In the genomic region with DNA sequence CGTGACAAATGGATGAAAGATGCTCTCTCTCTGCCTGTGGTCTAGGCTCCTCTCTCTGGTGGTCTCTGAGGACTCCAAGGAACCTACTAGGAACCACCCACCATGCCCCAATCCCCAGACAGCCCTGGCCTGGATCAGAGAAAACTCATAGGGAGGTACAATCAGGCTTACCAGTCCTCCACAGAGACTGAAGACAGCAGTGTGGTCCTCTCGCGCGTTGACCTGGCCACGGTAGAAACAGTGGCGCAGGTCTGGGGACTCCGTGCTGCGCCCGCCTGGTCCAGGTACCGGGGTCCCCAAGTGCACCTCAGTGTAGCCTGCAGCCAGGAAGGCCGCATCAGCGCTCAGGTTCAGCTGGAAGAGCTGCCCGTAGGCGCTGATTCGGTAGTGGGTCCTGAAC, we compare ENCODE assay signal across 8 mouse cellular contexts.
DNase-seq lines count a peak whose midpoint lies in the region; ATAC-seq and TF ChIP-seq lines count a peak whose summit lies in the region.

No protein-coding gene starts in this region.

- H3K4me3 ChIP-seq in kidney, postnatal 0 days (replicated peaks; ENCODE audit: low read depth, low read length), result peak overlapping the region; percentile 60
- peak overlapping the region; percentile 66 for H3K4me3 ChIP-seq in embryonic fibroblast, embryonic 13.5 days (ENCODE audit: insufficient read depth, low read length)
- peak overlapping the region; percentile 68 for H3K4me3 ChIP-seq in intestine, embryonic 14.5 days (ENCODE audit: low read depth, low read length)
- peak overlapping the region; percentile 78 for H3K4me3 ChIP-seq in neural tube, embryonic 13.5 days

- ATAC-seq in kidney, postnatal 0 days (replicated peaks; ENCODE audit: low FRiP score, low read depth), result no peak; the same call in 1 of the 2 replicates
- no peak for ATAC-seq in intestine, embryonic 14.5 days (replicated peaks; ENCODE audit: low FRiP score, low TSS enrichment, low read depth)
- peak; percentile 17; the same call in 1 of the 2 replicates for ATAC-seq in neural tube, embryonic 13.5 days (ENCODE audit: low read depth)

- H3K4me1 ChIP-seq in kidney, postnatal 0 days (replicated peaks; ENCODE audit: insufficient read depth, low read length), result 0 out of 2 replicates have a peak, but pooled peaks cover 4% of the 10 kb centered on the region
- H3K4me1 ChIP-seq in embryonic fibroblast, embryonic 13.5 days (ENCODE audit: control insufficient read depth, insufficient read depth, low read length), result no peaks in the 10 kb centered on the region
- no peaks in the 10 kb centered on the region for H3K4me1 ChIP-seq in intestine, embryonic 14.5 days (replicated peaks; ENCODE audit: control insufficient read depth, insufficient read depth, low read length)
- H3K4me1 ChIP-seq in neural tube, embryonic 13.5 days (replicated peaks), result peaks cover 19% of the 10 kb centered on the region

- H3K27me3 ChIP-seq in kidney, postnatal 0 days (ENCODE audit: insufficient read depth, low read length), result no peaks in the 10 kb centered on the region
- H3K27me3 ChIP-seq in intestine, embryonic 14.5 days (replicated peaks; ENCODE audit: control insufficient read depth, insufficient read depth, low read length), result peaks cover 10% of the 10 kb centered on the region; the same call in 1 of the 2 replicates
- peaks cover 16% of the 10 kb centered on the region; the same call in 1 of the 2 replicates for H3K27me3 ChIP-seq in neural tube, embryonic 13.5 days

- no peaks in the 10 kb centered on the region for H3K9me3 ChIP-seq in kidney, postnatal 0 days (replicated peaks; ENCODE audit: low read length)
- no peaks in the 10 kb centered on the region for H3K9me3 ChIP-seq in intestine, embryonic 14.5 days (ENCODE audit: control insufficient read depth, low read length)
- no peaks in the 10 kb centered on the region for H3K9me3 ChIP-seq in neural tube, embryonic 13.5 days

- WGBS in kidney, postnatal 0 days, result 10% methylated on average over 15 of the region's 15 CpGs
- 6% methylated on average over 15 of the region's 15 CpGs for WGBS in intestine, embryonic 14.5 days
- 3% methylated on average over 15 of the region's 15 CpGs for WGBS in neural tube, embryonic 13.5 days

- H3K27ac ChIP-seq in kidney, postnatal 0 days, result no peak overlapping the region
- H3K27ac ChIP-seq in embryonic fibroblast, embryonic 13.5 days (ENCODE audit: insufficient read depth, low read length), result no peak overlapping the region
- H3K27ac ChIP-seq in intestine, embryonic 14.5 days (ENCODE audit: low read depth), result no peak overlapping the region
- no peak overlapping the region for H3K27ac ChIP-seq in neural tube, embryonic 13.5 days (replicated peaks)

- no peaks in the 10 kb centered on the region for H3K36me3 ChIP-seq in kidney, postnatal 0 days (ENCODE audit: insufficient read depth, low read length)
- no peaks in the 10 kb centered on the region for H3K36me3 ChIP-seq in intestine, embryonic 14.5 days (ENCODE audit: control insufficient read depth, insufficient read depth, low read length)
- H3K36me3 ChIP-seq in neural tube, embryonic 13.5 days, result no peaks in the 10 kb centered on the region

- TF ChIP-seq POLR2A in embryonic fibroblast, embryonic 13.5 days (IDR thresholded peaks at IDR 0.05; ENCODE audit: low read depth, low read length), result no peak

- H3K9ac ChIP-seq in kidney, postnatal 0 days (ENCODE audit: low read depth, low read length), result 0 out of 2 replicates have a peak overlapping the region, but pooled peaks have one; percentile 8
- H3K9ac ChIP-seq in intestine, embryonic 14.5 days (ENCODE audit: low read length), result peak overlapping the region; percentile 45
- peak overlapping the region; percentile 80 for H3K9ac ChIP-seq in neural tube, embryonic 13.5 days

- peak overlapping the region; percentile 95 for H3K4me2 ChIP-seq in kidney, postnatal 0 days (ENCODE audit: low read length)
- H3K4me2 ChIP-seq in intestine, embryonic 14.5 days (ENCODE audit: low read length), result peak overlapping the region; percentile 96
- peak overlapping the region; percentile 97 for H3K4me2 ChIP-seq in neural tube, embryonic 13.5 days

- TF ChIP-seq CTCF in kidney, postnatal 0 days (IDR thresholded peaks at IDR 0.05; ENCODE audit: low read depth), result no peak
- TF ChIP-seq CTCF in embryonic fibroblast, embryonic 13.5 days (IDR thresholded peaks at IDR 0.05; ENCODE audit: borderline replicate concordance, insufficient read depth, low read length), result no peak

- no peak for DNase-seq in kidney, postnatal 0 days (ENCODE audit: low spot score)
- DNase-seq in kidney, adult 9 months, result no peak
- peak; percentile 60 for DNase-seq in intestine, embryonic 14.5 days (ENCODE audit: low spot score)
- no peak for DNase-seq in adipocyte (ENCODE audit: low spot score)
- no peak for DNase-seq in thymus, adult 18-20 months
- no peak for DNase-seq in layer of hippocampus, postnatal 10 days (ENCODE audit: low spot score in 2 of 2)

Comparison
In these comparisons a context has a peak if more than half of its experiments do, and no peak if none do; other contexts are left out.
1. H3K9ac ChIP-seq: peak in every context shown above with its lines; median percentile 80 in neural tube, embryonic 13.5 days; 45 in intestine, embryonic 14.5 days; 8 in kidney, postnatal 0 days.